Mouse (Mus musculus) heart, postnatal 0 days (tissue): ENCODE results near the gene Aurkb.

Source experiments
- CTCF ChIP-seq: IDR thresholded peaks from 2 replicates; pipeline ENCODE4 v1.5.1; 2016; ENCODE audit warnings: antibody characterized with exemption, control low read depth, low read depth
- EP300 ChIP-seq: IDR thresholded peaks from 2 replicates; pipeline ENCODE4 v1.6.1; 2016; ENCODE audit warnings: antibody characterized with exemption, low read depth

DNA sequence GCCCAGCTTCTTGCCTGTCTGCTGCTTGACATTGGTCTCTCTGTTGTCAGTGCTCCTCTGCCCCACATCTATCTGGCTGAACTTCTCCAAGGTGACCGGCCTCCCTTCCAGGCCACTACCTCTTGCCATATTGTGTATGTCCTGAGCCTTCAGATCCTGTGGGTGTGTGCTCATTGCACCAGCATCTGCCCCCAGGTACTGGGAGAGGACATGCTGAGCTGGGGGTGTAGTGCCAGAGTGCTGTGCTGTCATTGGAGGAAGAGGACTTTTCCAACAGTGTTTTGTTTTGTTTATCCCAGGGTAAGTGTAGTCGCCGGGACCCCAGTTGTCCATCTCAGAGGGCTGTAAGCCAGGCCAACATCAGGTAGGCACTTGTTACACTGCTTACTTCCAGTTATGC lies 10.9 kb upstream of the Aurkb start:
- TF ChIP-seq CTCF (no peak), EP300 (no peak)
